Mouse (Mus musculus): Measurements from ENCODE around the gene Zic1.

- TF ChIP-seq POLR2A (IDR thresholded peaks at IDR 0.05; ENCODE audit: control insufficient read depth, extremely low read depth, insufficient read depth, low read length, poor library complexity) (no peak), CTCF (IDR thresholded peaks at IDR 0.05; ENCODE audit: borderline replicate concordance, control insufficient read depth, extremely low read depth, insufficient read depth, low read length, poor library complexity) (no peak)
Observed at GRCm38 (mm10) chr9:91371011-91371410, 5.4 kb upstream of the Zic1 start.
